Mouse (Mus musculus): ENCODE data around the gene Rassf1.

GRCm38 (mm10) chr9:107538711-107539110 is 12.6 kb upstream of the Rassf1 start:
- TF ChIP-seq CTCF (conservative IDR thresholded peaks at IDR 0.05 in 1 of 2, IDR thresholded peaks at IDR 0.05 in 1 of 2; ENCODE audit: low read depth in 2 of 2, low read length in 2 of 2) = no peak
- TF ChIP-seq NRF1 (IDR thresholded peaks at IDR 0.05; ENCODE audit: low read depth, low read length) = no peak
- TF ChIP-seq POLR2A (IDR thresholded peaks at IDR 0.05; ENCODE audit: low read depth, low read length) = no peak
- no peak for TF ChIP-seq CHD1 (IDR thresholded peaks at IDR 0.05; ENCODE audit: low read depth, low read length)
- TF ChIP-seq CHD2 (IDR thresholded peaks at IDR 0.05; ENCODE audit: low read length) = no peak
- no peak for TF ChIP-seq USF2 (conservative IDR thresholded peaks at IDR 0.05; ENCODE audit: low read depth, low read length)
- no peak for TF ChIP-seq USF1 (IDR thresholded peaks at IDR 0.05; ENCODE audit: low read depth, low read length)
- TF ChIP-seq MAFK (IDR thresholded peaks at IDR 0.05; ENCODE audit: insufficient replicate concordance, low read length) = no peak
- no peak for TF ChIP-seq POLR2AphosphoS2 (IDR thresholded peaks at IDR 0.05; ENCODE audit: low read depth, low read length)
- TF ChIP-seq SIN3A (IDR thresholded peaks at IDR 0.05; ENCODE audit: low read length) = no peak
- no peak for TF ChIP-seq E2F4 (IDR thresholded peaks at IDR 0.05; ENCODE audit: insufficient replicate concordance, low read depth, low read length)
- TF ChIP-seq EP300 (IDR thresholded peaks at IDR 0.05; ENCODE audit: low read length) = no peak
- TF ChIP-seq MAX (IDR thresholded peaks at IDR 0.05; ENCODE audit: low read length) = no peak
